Mouse (Mus musculus) testis, postnatal 10 days (tissue): ENCODE measurements around the gene Psmb7.

ENCODE experiments used
- DNase-seq: peaks from one replicate; pipeline ENCODE4 v3.0.0; 2021; ENCODE audit warnings: low spot score

Psmb7 gene

DNA sequence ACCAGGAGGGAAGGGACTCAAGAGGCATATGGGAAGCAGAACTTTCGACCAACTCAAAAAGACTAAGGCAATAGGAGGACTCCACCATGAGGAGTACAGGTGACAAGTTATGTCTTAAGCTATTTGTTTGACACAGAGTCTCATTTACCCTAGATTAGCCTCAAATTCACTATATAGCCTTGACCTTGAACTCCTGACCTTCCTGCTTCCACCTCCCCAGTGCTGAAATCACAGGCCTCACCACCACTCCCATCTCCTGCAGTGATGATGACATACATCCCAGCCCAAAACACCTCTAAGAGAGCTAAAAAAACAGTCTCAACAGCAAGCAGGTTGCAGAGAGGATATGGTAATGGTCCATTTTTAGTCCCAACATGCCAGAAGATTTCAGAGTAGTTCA, 2.1 kb downstream of the Psmb7 start:
- DNase-seq: no peak

DNA sequence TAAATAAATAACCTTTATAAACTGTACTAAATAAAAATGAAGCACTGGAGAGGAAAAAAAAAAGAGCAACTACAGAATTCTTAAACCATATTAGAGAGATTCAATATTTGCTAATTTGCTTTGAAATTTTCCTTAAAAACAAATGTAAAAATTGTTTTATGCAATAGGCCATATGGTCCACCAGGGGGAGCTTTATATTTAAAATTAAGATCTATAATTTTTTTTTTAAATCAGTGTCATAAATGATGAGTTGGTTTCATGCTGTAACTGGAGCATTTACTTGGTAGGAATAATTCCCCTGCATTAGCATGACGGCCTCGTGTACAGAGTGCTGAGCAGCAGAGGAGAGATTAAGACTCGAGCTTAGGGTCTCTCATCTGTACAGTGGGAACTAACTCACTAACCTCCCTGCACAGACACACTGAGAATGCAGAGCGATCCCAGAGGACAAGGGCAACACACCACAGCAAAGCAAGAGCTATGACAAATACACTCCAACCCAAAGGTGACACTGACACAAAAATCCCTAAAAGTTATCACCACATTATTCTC, 6.1 kb downstream of the Psmb7 start:
- no peak for DNase-seq

DNA sequence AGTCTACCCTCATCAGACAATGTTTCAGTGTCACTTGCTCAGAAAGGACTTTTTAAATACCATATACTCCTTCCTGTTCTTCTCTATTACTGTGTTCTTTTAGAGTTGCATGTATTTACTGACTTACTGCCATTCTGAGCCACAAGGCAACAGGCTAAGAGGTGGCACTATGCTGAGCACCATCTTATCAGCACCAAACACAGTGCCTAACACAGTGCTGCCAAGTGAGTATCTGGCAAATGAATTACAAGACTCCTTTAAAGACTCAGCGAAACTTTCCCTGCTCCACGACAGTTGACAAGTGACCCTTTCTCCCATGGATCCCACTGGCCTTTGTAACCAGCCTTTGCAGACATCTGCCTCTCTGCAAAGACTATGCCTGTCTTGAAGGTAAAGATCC, 13.3 kb downstream of the Psmb7 start:
- no peak for DNase-seq

DNA sequence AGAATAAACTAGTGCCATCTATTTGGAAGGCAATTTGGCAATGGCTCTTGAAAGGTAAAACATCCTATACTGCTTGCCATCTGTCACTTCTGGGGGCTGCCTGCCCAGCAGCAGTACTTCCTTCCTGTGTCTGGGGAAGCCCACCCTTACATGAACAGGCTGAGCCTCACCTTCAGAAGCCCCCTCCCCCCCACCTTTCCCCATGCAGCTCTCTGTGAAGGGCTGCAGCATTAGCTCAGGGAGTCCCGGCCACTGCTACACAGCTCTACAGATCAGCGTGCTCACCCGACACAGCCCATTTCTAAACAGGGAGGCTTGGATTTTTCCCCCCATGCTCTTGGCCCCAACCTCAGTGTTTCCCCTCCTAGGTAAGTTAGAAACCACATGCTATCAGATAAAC, 14.4 kb downstream of the Psmb7 start:
- no peak for DNase-seq

DNA sequence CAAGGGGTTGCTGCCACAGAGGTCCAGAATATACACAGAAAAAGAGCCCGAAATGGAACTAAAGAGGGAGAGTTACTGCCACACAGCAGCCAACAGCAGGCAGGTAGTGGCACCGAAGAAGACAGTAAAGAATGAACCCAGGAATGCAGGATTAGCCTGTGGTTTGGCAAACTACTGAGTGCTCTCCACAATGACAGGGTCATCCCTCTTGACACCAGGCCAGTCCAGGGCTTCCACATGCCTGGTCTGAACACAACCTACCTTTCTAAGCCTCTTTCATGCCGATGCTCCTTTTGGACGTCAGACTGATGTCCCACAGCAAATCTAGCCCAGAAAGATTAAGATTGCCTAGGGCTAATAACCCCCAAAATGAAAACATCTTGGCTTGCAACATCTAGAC, 15.1 kb downstream of the Psmb7 start:
- no peak for DNase-seq

DNA sequence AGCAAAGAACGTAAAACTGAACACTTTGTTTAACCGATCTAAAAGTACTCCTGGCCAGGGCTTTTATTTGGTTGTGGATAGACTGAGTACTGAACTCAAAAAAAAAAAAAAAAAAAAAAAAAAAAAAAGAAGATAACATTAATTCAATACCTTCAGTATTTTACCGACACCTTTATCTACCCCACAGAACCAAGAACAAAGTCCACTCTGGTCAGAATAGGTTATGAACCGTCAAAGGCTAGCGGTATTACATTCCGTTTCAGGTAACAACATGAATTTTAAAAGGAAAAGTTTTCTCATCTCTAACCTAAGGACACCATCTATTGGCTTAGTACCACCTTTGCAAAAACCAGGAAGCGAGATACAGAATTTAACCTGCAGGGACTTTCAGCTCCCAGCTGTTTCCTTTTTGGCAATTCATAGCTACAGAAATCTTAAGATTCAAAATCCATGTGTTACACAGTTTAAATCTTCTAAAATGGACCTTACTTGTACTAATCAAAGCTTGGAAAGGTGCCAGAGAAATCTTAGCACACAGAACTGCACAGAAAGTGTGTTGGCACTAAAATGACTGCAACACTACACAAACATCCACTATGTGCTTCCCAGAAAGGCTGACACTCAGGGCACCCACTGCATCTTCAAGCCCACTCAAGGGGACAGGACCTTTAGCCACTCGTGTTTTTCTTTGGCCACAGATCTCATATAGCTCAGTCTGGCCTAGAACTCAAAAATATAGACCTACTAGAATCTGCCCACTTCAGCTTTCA, 19.9 kb downstream of the Psmb7 start:
- no peak for DNase-seq

DNA sequence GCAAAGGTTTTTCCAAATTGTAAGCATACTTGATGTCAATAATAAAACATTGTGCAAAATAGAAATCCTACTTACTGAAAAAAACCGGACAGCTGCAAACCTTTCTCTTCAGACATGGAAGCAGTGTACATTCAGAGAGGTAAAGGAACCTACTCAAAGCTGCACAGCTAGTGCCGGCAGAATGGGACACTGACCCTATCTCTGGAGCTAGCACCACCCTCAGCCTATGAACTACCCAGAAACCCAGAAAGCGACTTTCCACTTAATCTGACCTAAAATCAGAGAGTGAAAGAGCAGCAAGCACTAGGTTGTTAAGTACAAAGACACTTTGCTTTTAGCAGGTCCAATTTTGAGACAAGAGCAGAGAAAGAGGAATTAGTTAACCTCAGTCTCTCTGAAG, 20.5 kb downstream of the Psmb7 start:
- DNase-seq: no peak

DNA sequence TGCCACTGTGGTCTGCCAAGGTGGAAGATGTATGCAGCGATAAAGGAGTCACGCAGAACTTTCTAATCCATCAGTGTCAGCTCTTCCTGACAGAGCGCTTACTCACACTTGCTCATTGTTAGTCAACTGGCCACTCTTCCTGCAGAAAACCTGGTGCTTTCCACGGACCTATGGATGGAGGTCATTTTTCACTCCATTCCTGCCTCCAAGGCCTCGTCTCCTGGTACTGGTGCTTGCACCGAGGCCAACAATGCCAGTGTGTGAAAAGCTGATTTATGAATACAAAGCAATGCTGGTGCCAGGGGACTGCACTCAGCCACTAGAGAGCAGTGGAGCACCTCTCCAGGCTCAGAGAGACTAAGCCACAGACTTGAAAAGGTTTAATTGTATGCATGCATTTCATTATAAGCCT, 22.3 kb downstream of the Psmb7 start:
- no peak for DNase-seq

DNA sequence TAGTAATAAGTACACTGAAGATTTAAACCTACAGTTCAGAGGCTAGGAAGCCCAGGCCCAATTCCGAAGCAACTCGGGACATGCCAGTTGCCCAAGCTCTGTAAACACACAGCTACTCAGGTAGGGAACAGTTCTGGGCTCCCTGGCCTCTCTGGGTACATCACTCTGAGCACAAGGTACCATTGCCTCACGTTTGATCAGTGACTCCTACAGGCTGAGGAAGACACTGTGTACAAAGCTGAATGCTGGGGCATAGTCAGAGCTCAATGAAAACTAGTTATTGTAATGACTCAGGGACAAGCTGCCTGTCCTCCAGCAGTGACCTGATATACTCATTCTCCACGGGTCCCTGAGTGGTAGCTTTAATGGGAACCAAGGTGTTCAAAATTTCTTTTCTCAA, 22.8 kb downstream of the Psmb7 start:
- no peak for DNase-seq

DNA sequence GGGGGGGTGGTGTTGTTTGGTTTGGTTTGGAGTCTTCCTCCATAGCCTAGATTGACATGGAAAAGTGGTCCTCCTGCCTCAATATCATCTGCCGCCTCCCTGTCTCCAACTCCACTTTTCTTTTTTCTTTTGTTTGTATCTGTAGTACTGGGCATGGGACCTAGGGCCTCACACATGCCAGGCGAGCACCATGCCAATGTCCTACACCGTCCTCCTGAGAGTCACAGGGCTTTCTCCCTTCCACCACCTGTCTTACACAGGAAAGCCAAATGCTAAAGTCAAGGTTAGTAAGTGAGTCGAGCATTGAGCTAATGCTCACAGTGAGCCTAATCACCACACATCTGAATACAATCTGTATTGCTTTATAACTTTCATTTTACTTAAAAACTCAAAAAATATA, 24.1 kb downstream of the Psmb7 start:
- no peak for DNase-seq

DNA sequence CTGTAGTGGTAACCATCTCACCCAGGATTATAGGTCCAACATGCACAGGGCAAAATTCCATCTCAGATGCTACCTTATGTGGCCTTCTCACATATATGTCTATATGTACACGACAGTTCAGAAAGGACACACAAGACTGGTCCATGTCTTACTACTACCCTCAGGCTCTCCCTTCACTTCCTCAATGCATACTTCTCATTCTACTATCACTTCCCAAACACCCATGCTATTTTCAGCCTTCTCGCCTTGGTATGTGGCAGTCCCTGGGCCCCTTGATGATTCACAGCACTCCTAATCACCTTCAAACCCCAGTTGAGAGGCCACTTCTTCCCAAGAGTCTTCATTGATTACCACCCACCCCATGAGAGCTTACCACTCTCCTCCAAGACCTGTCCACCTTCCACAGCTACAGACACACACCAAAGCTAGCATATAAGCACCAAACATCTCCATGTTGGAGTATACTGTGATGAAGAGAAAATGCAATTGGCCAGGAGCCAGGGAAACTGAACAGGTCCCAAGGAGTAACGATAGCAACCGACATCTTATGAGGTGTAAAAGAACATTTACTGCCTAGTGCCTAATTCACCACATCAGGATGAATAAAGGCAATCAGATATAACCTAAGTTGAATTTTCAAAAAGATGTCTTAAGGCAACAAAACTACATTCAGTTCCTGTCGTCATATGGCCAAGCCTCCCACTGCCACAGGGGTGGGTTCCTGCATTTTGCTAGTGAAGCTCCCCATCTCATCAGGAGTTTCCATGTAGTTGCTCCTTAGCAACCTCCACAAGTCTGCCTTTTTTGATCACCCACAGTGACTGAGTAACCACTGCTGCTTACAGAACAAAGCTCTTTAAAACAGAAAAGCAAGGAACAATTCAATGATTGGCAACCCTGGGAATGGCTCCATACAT, 26.7 kb downstream of the Psmb7 start:
- DNase-seq: no peak

DNA sequence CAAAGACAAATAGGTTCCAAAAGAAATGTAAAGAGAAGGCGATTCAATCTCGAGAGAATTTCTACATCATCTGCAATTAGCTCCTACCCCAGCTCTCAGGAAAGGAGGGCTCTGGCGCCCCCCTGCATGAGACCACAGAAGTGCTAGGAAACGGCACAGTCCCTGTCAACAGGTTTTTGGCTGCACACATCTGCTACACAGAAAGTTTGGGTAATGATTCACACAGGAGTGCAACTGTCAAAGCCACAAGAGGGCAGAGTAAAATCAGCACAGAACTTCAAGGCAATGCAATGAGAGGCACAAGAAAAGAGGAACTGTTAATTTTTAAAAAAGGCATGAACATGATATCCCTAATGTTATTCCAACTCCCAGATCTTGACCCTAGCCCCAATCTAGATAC, 27.8 kb downstream of the Psmb7 start:
- DNase-seq: no peak

DNA sequence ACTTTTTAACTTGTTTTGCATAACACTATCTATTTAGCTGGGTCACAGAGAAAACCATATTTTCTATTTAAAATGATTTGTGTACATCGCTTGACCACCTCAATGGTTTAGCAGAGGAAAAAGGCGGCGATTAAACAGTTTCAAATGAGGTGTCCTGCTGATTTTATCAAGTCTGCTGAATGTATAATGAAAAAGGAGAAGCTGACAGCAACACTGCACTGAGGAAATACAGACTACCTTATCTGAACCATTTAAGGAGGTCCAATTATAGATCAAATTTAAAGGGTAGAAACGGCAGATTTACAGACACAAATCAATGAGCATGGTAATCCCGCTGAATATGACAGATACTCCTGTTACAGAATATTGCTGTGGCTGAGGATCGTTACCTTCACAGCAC, 29.4 kb downstream of the Psmb7 start:
- no peak for DNase-seq

DNA sequence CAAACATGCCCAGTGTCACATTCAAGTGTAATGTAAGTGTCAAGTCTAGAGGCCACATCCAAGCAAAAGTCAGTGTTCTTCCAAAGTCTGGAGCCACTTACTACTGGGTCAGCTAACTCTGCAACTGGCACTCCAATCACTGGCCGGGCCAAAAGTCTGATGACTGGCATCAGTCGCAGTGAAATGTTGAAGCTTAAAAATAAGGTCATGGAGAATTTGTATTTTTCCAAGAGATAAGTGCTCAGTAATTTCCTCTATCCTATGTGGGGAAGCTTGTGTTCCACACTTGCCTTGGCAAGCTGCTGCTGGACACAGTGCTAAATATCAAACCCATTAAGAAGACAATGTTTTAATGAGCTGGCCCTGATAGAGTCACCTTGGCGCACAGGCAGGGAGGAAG, 30.3 kb downstream of the Psmb7 start:
- no peak for DNase-seq

DNA sequence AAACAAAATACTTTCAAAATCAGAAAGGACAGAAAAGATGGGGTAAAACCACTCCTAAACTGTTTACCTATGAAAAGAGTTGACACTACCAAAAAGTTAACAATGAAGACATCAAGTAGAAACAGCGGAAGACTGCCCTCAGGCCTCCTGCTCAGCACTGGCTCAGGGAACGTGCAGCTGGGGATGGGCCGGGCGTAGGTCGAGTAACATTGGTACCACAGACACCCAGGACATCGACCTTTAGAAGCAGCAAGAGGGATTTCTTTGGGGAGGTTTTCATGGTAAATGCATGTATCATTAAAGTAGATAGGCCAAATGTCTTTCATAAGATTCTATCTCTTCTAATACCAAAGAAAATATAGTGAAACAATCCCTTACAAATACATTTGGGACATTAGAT, 31.3 kb downstream of the Psmb7 start:
- DNase-seq: no peak

DNA sequence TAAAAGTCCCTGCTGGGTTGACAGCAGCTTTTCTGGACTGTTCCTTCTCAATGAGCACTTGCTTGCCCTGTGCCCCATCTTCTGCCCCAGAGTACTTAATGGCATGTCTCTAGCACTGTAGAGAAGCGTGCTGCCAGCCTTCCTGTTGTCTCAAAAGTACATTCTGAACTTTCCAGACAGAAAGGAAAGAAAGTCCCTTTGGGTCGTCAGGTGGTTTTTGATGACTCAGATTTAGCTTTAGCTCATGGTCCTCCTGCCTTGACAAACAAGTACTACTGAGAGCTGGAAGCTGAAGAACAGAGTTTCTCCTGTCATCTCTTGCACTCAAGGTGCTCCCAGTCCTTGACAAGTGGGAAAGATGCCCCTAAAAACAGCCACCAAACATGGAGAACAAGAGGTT, 33.7 kb downstream of the Psmb7 start:
- DNase-seq: no peak

DNA sequence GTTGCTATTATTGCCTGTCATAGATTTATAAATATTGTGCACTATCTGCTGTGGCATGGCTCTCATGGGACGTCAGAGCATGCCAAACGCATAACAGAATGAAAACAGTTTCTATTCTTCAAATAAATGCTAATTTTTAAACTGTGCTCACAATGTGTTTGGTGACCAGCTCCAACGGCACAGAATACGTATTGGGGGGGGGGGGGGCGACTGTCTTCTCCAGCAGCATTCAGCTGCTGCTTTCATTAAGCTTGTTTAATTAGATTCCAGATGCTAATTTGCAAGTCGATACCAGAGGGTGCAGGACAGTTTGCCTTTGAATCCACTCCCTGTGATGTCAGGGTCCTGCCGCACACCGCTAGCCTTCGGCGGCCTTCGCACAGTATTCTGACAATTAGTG, 34.6 kb downstream of the Psmb7 start:
- no peak for DNase-seq

DNA sequence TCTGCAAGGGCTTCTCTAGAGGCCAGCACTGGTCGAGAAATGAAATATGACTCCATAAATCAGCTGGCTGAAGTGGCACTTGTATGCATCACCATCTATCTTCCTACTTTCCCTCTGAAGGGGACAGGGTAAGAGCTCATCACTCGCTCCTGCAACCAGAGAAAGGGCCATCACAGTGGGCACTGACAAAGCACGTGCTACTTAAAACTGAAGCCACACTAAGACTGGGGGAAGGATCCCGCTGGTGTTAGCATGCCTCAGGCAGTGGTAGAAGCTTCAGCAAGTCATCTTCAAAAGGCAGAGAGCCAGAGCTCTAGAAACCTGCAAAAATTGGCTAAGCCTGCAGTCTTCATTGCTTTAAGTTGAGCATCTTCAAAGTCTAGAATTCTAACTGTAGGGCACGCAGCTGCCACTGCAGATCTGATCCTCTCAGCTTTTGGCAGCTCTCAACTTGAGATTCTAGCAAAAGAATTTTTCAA, 35.0 kb downstream of the Psmb7 start:
- DNase-seq: no peak

DNA sequence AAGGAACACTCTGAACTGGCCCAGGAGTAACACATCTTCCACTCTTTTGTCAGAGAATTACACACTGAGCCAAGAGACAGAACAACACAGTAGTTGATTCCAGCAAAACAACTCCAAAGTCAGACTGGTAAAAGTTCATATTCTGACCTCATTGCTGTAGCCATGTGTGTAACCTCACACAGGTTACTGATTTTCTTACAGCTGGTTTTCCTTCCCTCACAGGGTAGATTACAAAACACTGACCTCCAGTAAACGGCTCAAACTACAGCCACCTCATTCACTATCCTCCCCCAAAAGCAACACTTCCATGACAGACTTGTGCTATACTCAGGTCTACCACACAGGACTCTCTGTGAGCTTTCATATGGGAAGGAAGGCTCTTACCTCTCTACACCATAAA, 36.2 kb downstream of the Psmb7 start:
- DNase-seq: no peak

DNA sequence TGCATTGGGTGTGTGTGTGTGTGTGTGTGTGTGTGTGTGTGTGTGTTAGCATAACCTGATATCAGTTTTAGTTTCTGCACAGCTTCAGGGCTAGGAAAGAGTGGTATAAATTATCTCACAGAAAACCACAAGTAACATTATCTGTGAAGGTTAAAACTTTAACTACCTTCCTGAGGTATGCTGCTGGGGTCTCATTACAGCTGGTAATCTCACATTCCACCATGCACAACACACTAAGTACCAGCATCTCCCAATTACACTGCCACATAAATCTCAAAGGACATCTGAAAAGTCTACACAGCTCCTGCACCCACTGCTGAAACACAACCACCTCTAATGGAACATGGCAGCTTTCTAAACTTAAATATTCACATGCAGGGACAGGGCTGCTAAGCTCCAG, 43.0 kb downstream of the Psmb7 start:
- DNase-seq: no peak

DNA sequence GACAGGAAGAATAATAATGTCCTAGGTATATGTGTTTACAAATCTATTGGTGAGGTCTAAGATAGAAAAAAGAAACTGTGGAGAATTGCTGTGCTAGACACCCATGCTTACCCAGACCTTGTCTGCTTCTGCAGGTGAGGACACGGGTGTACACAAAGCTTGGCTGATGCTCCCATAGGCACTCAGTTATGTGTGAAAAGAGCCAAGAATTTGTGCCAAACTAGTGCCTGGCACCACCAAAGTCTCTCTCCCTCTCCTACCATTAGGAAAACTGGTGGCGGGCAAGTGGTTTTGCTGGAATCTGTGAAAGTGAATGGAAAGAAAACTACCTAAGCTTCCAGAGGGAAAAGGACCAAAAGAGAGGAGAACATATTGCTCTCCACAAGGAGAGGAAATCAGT, 45.5 kb downstream of the Psmb7 start:
- DNase-seq: no peak

DNA sequence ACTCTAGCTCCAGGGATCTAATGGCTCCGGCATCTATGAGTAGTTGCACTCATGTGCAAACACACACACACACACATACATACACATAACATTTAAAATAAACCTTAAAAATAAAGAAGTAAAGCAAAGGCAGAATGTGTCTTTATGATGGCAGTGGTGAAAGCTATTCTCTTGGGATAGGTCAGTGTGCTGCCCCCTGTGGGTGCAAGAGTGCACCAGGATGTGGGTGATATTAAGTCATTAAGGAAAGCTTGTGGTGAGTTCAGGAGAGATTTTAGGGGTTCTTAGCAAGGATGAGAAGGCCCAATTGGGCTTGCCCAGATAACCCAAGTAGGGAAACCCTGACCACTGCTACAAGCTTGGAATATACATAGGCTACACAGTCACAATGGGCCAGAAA, 46.0 kb downstream of the Psmb7 start:
- DNase-seq: no peak

DNA sequence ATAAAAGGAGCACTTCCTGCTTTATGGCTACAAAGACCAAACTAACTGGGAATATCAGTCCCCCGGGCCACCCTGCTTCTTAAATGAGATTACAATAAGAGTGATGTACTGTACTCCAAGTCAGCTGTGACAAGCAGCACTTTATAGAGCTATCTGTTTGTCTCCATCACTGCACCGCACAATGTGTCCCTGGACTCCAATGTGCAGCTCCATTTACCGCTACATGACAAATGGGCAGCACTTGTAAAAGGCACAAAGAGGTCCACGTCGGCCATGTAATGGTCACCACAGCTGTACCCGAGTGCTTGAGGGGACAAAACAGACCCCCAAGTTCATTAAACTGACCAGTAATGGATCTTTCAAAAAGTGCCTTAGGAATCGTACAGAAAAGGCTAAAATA, 49.0 kb downstream of the Psmb7 start:
- no peak for DNase-seq
